Mouse (Mus musculus): ENCODE data around the gene Ccl1.

Ccl1 gene

DNA sequence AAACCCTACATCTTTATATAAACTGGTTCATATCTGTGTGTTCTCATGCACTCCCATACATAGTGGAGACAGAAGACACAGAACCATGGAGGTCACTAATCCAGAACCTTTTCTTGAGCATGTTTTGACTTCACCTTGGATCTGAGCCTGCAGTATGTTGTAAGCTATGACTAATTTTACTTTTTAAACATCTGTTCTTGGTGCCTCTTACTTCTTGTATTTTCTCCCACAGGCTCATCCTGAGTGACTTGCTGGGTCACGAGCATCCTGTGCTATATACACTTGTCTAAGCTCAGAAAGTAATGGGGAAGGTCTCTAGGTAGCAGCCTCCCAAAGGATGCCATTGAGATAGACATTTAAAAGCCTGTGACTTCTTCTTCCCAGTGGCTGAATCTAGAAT lies 172.5 kb downstream of the Ccl1 start:
- DNase-seq (ENCODE audit: low read depth, low spot score), result no peak

Measured in ES-CJ7 (cell line).